Mouse (Mus musculus) liver, embryonic 13.5 days (tissue): Measurements from ENCODE around the gene Gm20517. TPM values are rescaled to one million over a fixed set of nuclear protein-coding genes. Genes with fewer than 3 reads are reported as not detected.
"Not testable (repeated sequence)": the region's sequence is repeated elsewhere in the genome, so short reads cannot be mapped to it uniquely, and the experiment has no call there.

Source experiments
- ATAC-seq: fragments of 200-750 bp; cut with Nextera tagmentation; 2 replicates; pipeline ENCODE4 v1.8.0; 2017; ENCODE audit warnings: low read depth, mild to moderate bottlenecking, moderate number of reproducible peaks, moderate library complexity
- DNase-seq: peaks from one replicate; pipeline ENCODE4 v3.0.0; 2022
- H3K27ac ChIP-seq: fragments of 300-500 bp; sonication (generic); 2 replicates; pipeline ENCODE4 v1.5.1; 2015; ENCODE audit warnings: moderate library complexity, mild to moderate bottlenecking, inconsistent platforms
- H3K27me3 ChIP-seq: fragments of 300-500 bp; sonication (generic); 2 replicates; pipeline ENCODE4 v1.6.1; 2015; ENCODE audit warnings: mild to moderate bottlenecking, inconsistent platforms
- H3K36me3 ChIP-seq: fragments of 300-500 bp; sonication (generic); 2 replicates; pipeline ENCODE4 v1.6.1; 2015; ENCODE audit warnings: mild to moderate bottlenecking, inconsistent platforms
- H3K4me1 ChIP-seq: fragments of 300-500 bp; sonication (generic); replicated peaks from 2 replicates; pipeline ENCODE4 v1.6.1; 2015; ENCODE audit warnings: inconsistent platforms
- H3K4me2 ChIP-seq: fragments of 300-500 bp; sonication (generic); 2 replicates; pipeline ENCODE4 v1.6.1; 2015; ENCODE audit warnings: inconsistent platforms, mild to moderate bottlenecking, moderate library complexity
- H3K4me3 ChIP-seq: fragments of 300-500 bp; sonication (generic); replicated peaks from 2 replicates; pipeline ENCODE4 v1.5.1; 2015; ENCODE audit warnings: mild to moderate bottlenecking, inconsistent platforms
- H3K9ac ChIP-seq: fragments of 300-500 bp; sonication (generic); 2 replicates; pipeline ENCODE4 v1.6.1; 2015; ENCODE audit warnings: mild to moderate bottlenecking, inconsistent platforms
- H3K9me3 ChIP-seq: fragments of 300-500 bp; sonication (generic); replicated peaks from 2 replicates; pipeline ENCODE4 v1.6.1; 2016; ENCODE audit warnings: inconsistent platforms
- WGBS: fragments of 180-500 bp; shearing (Covaris S2); methylation state at CpG from one replicate; pipeline ENCODE4 v1.1.7; 2015; ENCODE audit not compliant: insufficient replicate concordance; 5-methylcytosine and 5-hydroxymethylcytosine counted together
- polyA plus RNA-seq: library from polyadenylated mRNA; unstranded; fragments of >200 nt; fragmentation: Nextera tagmentation; extraction: Ambion mirVana; gene quantifications from 2 replicates; pipeline ENCODE4 v1.2.1, GENCODE M21; 2015

Gm20517 gene
- polyA plus RNA-seq, 1 experiment from 2014 or later, result 1.8 TPM

DNA sequence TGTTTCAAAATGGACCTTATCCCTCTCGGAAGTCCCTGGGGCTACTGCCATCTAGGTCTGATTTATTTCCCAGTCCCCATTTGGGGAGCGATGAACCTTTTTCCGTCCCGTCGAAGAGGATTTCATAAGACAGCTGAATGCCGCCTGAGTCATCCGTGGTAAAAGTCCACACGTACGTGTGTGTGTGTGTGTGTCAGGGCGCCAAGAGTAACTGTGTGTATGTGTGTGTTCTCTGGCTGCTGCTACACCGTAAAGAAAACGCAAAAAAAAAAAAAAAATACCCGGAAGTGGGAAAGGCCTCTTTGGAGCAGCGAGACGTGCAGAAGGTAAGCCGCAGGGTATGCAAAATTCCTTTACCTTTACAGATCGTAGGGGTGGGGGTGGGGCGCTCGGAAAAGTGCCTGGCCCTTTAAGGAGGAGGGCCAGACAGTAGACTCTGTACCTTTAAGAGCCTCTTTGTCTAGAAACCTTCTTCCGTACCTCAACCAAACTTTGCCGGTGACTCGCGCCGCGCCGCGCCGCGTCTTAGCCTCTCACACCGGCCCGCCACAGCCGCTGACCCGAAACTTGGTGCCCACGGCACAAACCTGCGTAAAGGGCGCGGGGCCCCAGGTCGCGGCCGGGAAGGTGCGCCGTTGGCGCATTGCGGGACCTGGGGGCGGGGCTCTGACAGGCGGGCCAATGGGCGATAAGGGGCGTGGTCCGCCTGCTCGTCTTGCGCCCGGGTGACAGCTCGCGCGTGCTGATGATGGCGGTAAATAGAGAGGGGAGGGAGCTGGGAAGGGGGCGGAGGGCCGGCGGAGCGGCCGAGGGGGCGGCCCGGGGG lies 17.7 kb downstream of the Gm20517 start:
- under 1% methylated on average over 63 of the region's 63 CpGs for WGBS
- peak overlapping the region; percentile 99 for H3K4me2 ChIP-seq
- H3K27ac ChIP-seq, result peak overlapping the region; percentile 94
- H3K4me3 ChIP-seq, result peak overlapping the region; percentile 72
- peak; percentile 96 for DNase-seq
- peak; percentile 89 for ATAC-seq
- H3K9ac ChIP-seq, result peak overlapping the region; percentile 90
- H3K9me3 ChIP-seq, result no peaks in the 10 kb centered on the region
- H3K4me1 ChIP-seq, result peaks cover 55% of the 10 kb centered on the region
- no peaks in the 10 kb centered on the region for H3K27me3 ChIP-seq
- H3K36me3 ChIP-seq, result peaks cover 38% of the 10 kb centered on the region

DNA sequence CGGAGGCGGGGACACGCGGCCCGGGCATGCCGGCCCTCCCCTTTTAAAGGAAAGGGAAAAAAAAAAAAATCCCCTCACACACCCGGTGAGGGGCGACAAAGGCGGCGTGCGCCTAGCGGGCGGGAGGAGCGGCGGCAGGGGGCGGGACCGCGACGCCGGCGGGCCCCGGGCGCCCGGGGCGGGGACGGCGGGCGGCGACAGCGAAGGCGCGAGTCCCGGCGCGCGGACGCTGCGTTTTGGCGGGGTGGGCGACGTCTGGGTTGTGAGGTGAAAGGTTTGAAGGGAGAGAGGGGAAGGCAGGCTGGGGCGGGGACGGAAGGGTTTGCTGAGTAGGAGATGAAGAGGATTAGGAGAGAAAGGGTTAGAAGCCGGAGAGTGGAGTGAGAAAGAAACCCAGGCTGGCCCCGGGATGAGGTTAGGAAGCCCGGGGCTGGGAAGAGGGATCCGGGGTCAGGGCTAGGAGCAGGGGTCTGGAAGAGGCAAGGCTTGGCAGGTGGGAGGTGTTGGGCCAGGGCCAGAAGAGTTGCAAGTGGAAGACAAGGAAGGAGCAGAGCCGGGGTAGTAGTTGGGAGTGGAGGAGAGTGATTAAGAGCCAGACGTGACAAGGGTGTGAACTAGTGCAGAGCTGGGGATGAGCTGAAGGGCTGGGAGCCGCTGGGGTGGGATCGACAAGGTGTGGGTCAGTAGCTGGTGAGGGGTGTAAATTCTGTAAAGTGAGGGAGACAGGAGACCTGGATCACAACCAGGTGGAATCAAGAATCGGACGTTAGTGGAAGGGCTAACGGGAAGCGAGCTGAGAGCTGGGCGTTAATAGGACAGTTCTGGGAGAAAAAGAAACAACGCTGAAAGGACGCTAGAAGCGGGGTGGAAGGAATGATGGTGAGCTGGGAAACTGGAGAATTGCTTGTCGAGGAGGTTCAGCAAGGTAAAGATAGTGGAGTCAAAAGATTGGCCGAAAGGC lies 18.6 kb downstream of the Gm20517 start:
- Histone ChIP-seq H3K9ac (peak overlapping the region; percentile 90), H3K27me3 (no peaks in the 10 kb centered on the region), H3K9me3 (no peaks in the 10 kb centered on the region), H3K36me3 (peaks cover 32% of the 10 kb centered on the region), H3K4me1 (peaks cover 61% of the 10 kb centered on the region), H3K4me2 (peak overlapping the region; percentile 99), H3K4me3 (peak overlapping the region; percentile 72), H3K27ac (peak overlapping the region; percentile 94)
- peak; percentile 39 for DNase-seq
- under 1% methylated on average over 61 of the region's 61 CpGs for WGBS
- peak; percentile 61 for ATAC-seq

DNA sequence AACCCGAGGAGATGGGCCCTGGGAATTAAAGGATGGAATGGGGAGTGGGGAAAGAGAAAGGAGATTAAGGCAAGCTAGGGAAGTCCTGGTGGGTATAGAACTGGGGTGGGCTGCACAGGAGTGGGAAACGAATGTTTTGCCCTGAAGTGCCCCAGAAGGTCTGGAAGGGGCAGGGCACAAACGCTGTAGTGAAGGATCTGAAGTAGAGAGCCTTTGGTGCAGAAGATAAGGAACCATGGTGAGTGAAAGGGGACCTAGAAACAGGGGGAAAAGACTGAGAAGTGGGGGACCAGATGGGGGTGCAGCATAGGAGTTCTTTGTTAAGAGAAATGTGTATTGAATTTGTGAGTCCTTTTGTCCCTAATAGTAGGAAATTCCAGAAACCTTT lies 19.3 kb downstream of the Gm20517 start, which contains the start of gene Usp49:
Usp49 (plus strand) TSS at position 13 of the 388 bp plus-strand sequence.
- Histone ChIP-seq H3K4me1 (peaks cover 61% of the 10 kb centered on the region), H3K4me2 (peak within 1 kb of the TSS; percentile 99), H3K36me3 (peaks cover 31% of the 10 kb centered on the region), H3K4me3 (peak within 1 kb of the TSS; percentile 72), H3K27me3 (no peaks in the 10 kb centered on the region), H3K27ac (peak within 1 kb of the TSS; percentile 94), H3K9me3 (no peaks in the 10 kb centered on the region), H3K9ac (peak within 1 kb of the TSS; percentile 90)
- no peak for DNase-seq
- WGBS, result 0% methylated on average over 3 of the region's 3 CpGs
- ATAC-seq, result 0 out of 2 replicates have a peak, but pooled peaks have one; percentile 22

GRCm38 (mm10) chr17:47632181-47632840 lies 20.9 kb downstream of the Gm20517 start:
- Histone ChIP-seq H3K27ac (no peak overlapping the region), H3K4me2 (peak overlapping the region; percentile 33; the same call in 1 of the 2 replicates), H3K36me3 (peaks cover 26% of the 10 kb centered on the region), H3K4me1 (peaks cover 58% of the 10 kb centered on the region), H3K4me3 (peak overlapping the region; percentile 14; the same call in 1 of the 2 replicates), H3K9me3 (no peaks in the 10 kb centered on the region), H3K27me3 (no peaks in the 10 kb centered on the region), H3K9ac (peak overlapping the region; percentile 46; the same call in 1 of the 2 replicates)
- ATAC-seq (no peak), DNase-seq (no peak)
- 71% methylated on average over 4 of the region's 4 CpGs for WGBS

GRCm38 (mm10) chr17:47633999-47634770 lies 22.8 kb downstream of the Gm20517 start:
- no peaks in the 10 kb centered on the region for H3K9me3 ChIP-seq
- peaks cover 43% of the 10 kb centered on the region for H3K4me1 ChIP-seq
- H3K36me3 ChIP-seq, result peaks cover 18% of the 10 kb centered on the region
- no peak overlapping the region for H3K4me2 ChIP-seq
- no peak for ATAC-seq
- H3K9ac ChIP-seq, result peak overlapping the region; percentile 17; the same call in 1 of the 2 replicates
- H3K27ac ChIP-seq, result no peak overlapping the region
- WGBS, result 61% methylated on average over 7 of the region's 7 CpGs
- H3K27me3 ChIP-seq, result no peaks in the 10 kb centered on the region
- no peak for DNase-seq
- no peak overlapping the region for H3K4me3 ChIP-seq

- H3K4me1 ChIP-seq, result peaks cover 20% of the 10 kb centered on the region
- H3K36me3 ChIP-seq, result no peaks in the 10 kb centered on the region
- H3K27ac ChIP-seq, result no peak overlapping the region
- H3K27me3 ChIP-seq, result no peaks in the 10 kb centered on the region
- no peak overlapping the region for H3K4me3 ChIP-seq
- no peak overlapping the region for H3K4me2 ChIP-seq
- no peak overlapping the region for H3K9ac ChIP-seq
- DNase-seq, result no peak
- WGBS, result 86% methylated on average over 2 of the region's 2 CpGs
- no peak for ATAC-seq
- no peaks in the 10 kb centered on the region for H3K9me3 ChIP-seq
Measured at GRCm38 (mm10) chr17:47642992-47643391, 31.6 kb downstream of the Gm20517 start.

GRCm38 (mm10) chr17:47646683-47647082 lies 35.3 kb downstream of the Gm20517 start:
- H3K27me3 ChIP-seq, result no peaks in the 10 kb centered on the region
- no peak overlapping the region for H3K27ac ChIP-seq
- DNase-seq, result peak; percentile 53
- peaks cover 22% of the 10 kb centered on the region for H3K4me1 ChIP-seq
- no peak overlapping the region for H3K4me3 ChIP-seq
- peaks cover 10% of the 10 kb centered on the region; the same call in 1 of the 2 replicates for H3K36me3 ChIP-seq
- no peak overlapping the region for H3K9ac ChIP-seq
- ATAC-seq, result 0 out of 2 replicates have a peak, but pooled peaks have one; percentile 12
- no peaks in the 10 kb centered on the region for H3K9me3 ChIP-seq
- no peak overlapping the region for H3K4me2 ChIP-seq
- WGBS, result 60% methylated on average over 1 of the region's 1 CpGs

DNA sequence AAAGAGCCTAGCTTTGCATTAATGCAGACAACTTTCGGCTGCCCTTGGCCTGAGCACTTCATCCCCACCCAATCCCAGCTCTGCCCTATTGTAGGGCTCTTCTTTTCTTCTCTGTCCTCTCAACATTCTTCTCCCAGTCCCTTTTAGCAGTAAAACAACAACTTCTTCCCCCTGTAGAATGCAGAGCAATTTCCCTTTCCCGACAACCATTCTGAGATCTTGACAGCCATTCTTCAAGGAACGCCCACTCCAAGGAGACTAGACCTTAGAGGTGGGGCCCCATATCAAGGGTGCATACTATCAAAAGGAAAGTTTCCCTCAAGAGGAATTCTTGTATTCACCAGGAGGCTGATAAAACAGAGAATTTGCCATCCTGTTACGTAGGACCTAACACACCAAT lies 37.6 kb downstream of the Gm20517 start:
- no peak for DNase-seq
- peaks cover 20% of the 10 kb centered on the region; the same call in 1 of the 2 replicates for H3K36me3 ChIP-seq
- H3K4me3 ChIP-seq, result no peak overlapping the region
- no peaks in the 10 kb centered on the region for H3K27me3 ChIP-seq
- no peak overlapping the region; the same call in 1 of the 2 replicates for H3K9ac ChIP-seq
- no peak for ATAC-seq
- H3K27ac ChIP-seq, result no peak overlapping the region
- no peak overlapping the region for H3K4me2 ChIP-seq
- peaks cover 20% of the 10 kb centered on the region for H3K4me1 ChIP-seq
- H3K9me3 ChIP-seq, result no peaks in the 10 kb centered on the region
- WGBS, result 59% methylated on average over 4 of the region's 4 CpGs

DNA sequence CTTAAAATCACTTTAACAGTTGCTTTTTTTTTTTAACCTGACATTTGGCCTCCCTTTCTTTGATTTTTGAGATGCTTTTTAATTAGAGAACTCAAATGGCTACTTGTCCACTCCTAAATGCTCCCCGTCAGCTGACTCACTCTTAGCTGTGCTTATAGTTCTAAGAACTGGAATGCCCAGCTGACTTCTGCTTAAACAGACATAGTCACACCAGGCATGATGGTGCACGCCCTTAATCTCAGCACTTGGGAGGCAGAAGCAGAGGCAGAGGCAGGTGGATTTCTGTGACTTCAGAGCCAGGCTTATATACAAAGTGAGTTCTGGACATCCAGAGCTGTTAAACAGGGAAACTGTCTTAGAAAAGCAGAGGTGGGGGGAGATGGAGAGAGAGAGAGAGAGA lies 40.6 kb downstream of the Gm20517 start:
- H3K27me3 ChIP-seq, result no peaks in the 10 kb centered on the region
- H3K27ac ChIP-seq, result no peak overlapping the region
- H3K36me3 ChIP-seq, result peaks cover 22% of the 10 kb centered on the region
- H3K9me3 ChIP-seq, result no peaks in the 10 kb centered on the region
- no peak overlapping the region for H3K9ac ChIP-seq
- peaks cover 7% of the 10 kb centered on the region for H3K4me1 ChIP-seq
- ATAC-seq, result no peak
- no peak overlapping the region for H3K4me2 ChIP-seq
- DNase-seq, result no peak
- 75% methylated on average over 2 of the region's 2 CpGs for WGBS
- H3K4me3 ChIP-seq, result no peak overlapping the region

- peaks cover 22% of the 10 kb centered on the region for H3K36me3 ChIP-seq
- H3K4me1 ChIP-seq, ATAC-seq, H3K4me2 ChIP-seq, H3K27ac ChIP-seq, H3K4me3 ChIP-seq, H3K9me3 ChIP-seq, DNase-seq, H3K27me3 ChIP-seq, H3K9ac ChIP-seq: not testable (repeated sequence)
- WGBS, result 87% methylated on average over 8 of the region's 8 CpGs
Measured at GRCm38 (mm10) chr17:47654346-47654745, 43.0 kb downstream of the Gm20517 start.
